Mouse (Mus musculus): ENCODE results near the gene Phb2.

GRCm38 (mm10) chr6:124753861-124754260 lies 41.7 kb downstream of the Phb2 start:
- TF ChIP-seq CTCF (IDR thresholded peaks at IDR 0.05; ENCODE audit: borderline replicate concordance, insufficient read depth, low read depth, low read length) (no peak), POLR2A (IDR thresholded peaks at IDR 0.05; ENCODE audit: borderline replicate concordance, insufficient read depth, low read length) (no peak)

Data from cerebellum, adult 2 months (tissue).